Mouse (Mus musculus) forebrain, embryonic 14.5 days (tissue): ENCODE measurements around the gene Gm49450. TPM values are rescaled to one million over a fixed set of nuclear protein-coding genes. Genes with fewer than 3 reads are reported as not detected.
A peak's percentile ranks its signal among the peaks of the same experiment; 100 is the strongest.

Source experiments
- ATAC-seq: fragments of 200-750 bp; cut with Nextera tagmentation; 2 replicates; pipeline ENCODE4 v1.8.0; 2017; ENCODE audit warnings: mild to moderate bottlenecking, moderate library complexity
- DNase-seq: peaks from one replicate; pipeline ENCODE4 v3.0.0-alpha.2; 2015; ENCODE audit warnings: low spot score
- H3K27ac ChIP-seq: fragments of 300-500 bp; sonication (generic); 2 replicates; pipeline ENCODE4 v1.5.1; 2014; ENCODE audit warnings: low read depth, mild to moderate bottlenecking, control low read depth, low read length, moderate library complexity
- H3K27me3 ChIP-seq: fragments of 300-500 bp; sonication (generic); replicated peaks from 2 replicates; pipeline ENCODE4 v1.6.1; 2014; ENCODE audit warnings: low read length, control low read depth, mixed read lengths; ENCODE audit not compliant: control insufficient read depth, insufficient read depth
- H3K36me3 ChIP-seq: fragments of 300-500 bp; sonication (generic); 2 replicates; pipeline ENCODE4 v1.6.1; 2014; ENCODE audit warnings: low read length, control low read depth; ENCODE audit not compliant: control insufficient read depth, insufficient read depth
- H3K4me1 ChIP-seq: fragments of 300-500 bp; sonication (generic); 2 replicates; pipeline ENCODE4 v1.6.1; 2014; ENCODE audit warnings: antibody characterized with exemption, low read length, control low read depth; ENCODE audit not compliant: control insufficient read depth, insufficient read depth
- H3K4me2 ChIP-seq: fragments of 300-500 bp; sonication (generic); 2 replicates; pipeline ENCODE4 v1.6.1; 2014; ENCODE audit warnings: mild to moderate bottlenecking, control low read depth, low read length
- H3K4me3 ChIP-seq: fragments of 300-500 bp; sonication (generic); 2 replicates; pipeline ENCODE4 v1.5.1; 2014; ENCODE audit warnings: low read depth, low read length, control low read depth
- H3K9ac ChIP-seq: fragments of 300-500 bp; sonication (generic); 2 replicates; pipeline ENCODE4 v1.6.1; 2014; ENCODE audit warnings: mild to moderate bottlenecking, low read length, control low read depth, moderate library complexity
- H3K9me3 ChIP-seq: fragments of 300-500 bp; sonication (generic); replicated peaks from 2 replicates; pipeline ENCODE4 v1.6.1; 2016; ENCODE audit warnings: low read length, control low read depth, mixed read lengths; ENCODE audit not compliant: control insufficient read depth
- WGBS: fragments of 180-500 bp; shearing (Covaris S2); extraction: QIAGEN DNeasy Blood & Tissue Kit; methylation state at CpG from one replicate; pipeline ENCODE4 v1.1.7; 2014; 5-methylcytosine and 5-hydroxymethylcytosine counted together
- polyA plus RNA-seq: library from polyadenylated mRNA; unstranded; fragments of >200 nt; fragmentation: Nextera tagmentation; extraction: Ambion mirVana; gene quantifications from 2 replicates; pipeline ENCODE4 v1.2.1, GENCODE M21; 2014

Gene Gm49450
- polyA plus RNA-seq = not detected in 2 replicates

GRCm38 (mm10) chr15:98953401-98954356, at the start of gene Gm49450, which contains the start of gene Tuba1a:
TSS of gene Gm49450 (minus strand) at chr15:98953551.
TSS of gene Tuba1a (minus strand) at chr15:98953703.
- Histone ChIP-seq H3K9me3 (no peaks in the 10 kb centered on the region), H3K27ac (peak within 1 kb of the TSS; percentile 99), H3K36me3 (peaks cover 21% of the 10 kb centered on the region), H3K4me3 (peak within 1 kb of the TSS; percentile 97), H3K4me2 (peak within 1 kb of the TSS; percentile 79), H3K27me3 (no peaks in the 10 kb centered on the region), H3K4me1 (peaks cover 5% of the 10 kb centered on the region), H3K9ac (peak within 1 kb of the TSS; percentile 100)
- peak; percentile 100 for DNase-seq
- 1% methylated on average over 27 of the region's 28 CpGs for WGBS
- peak; percentile 98 for ATAC-seq

- 16% methylated on average over 17 of the region's 17 CpGs for WGBS
- DNase-seq (no peak), ATAC-seq (no peak)
- Histone ChIP-seq H3K9me3 (no peaks in the 10 kb centered on the region), H3K4me2 (peak overlapping the region; percentile 27), H3K36me3 (no peaks in the 10 kb centered on the region), H3K9ac (peak overlapping the region; percentile 43; the same call in 1 of the 2 replicates), H3K4me1 (no peaks in the 10 kb centered on the region), H3K27me3 (no peaks in the 10 kb centered on the region), H3K27ac (no peak overlapping the region), H3K4me3 (no peak overlapping the region)
These were observed 48.1 kb upstream of the Gm49450 start for GRCm38 (mm10) chr15:99001451-99001931.

- no peaks in the 10 kb centered on the region for H3K36me3 ChIP-seq
- no peaks in the 10 kb centered on the region for H3K9me3 ChIP-seq
- peak overlapping the region; percentile 27; the same call in 1 of the 2 replicates for H3K4me2 ChIP-seq
- H3K27me3 ChIP-seq = no peaks in the 10 kb centered on the region
- H3K9ac ChIP-seq = no peak overlapping the region
- no peak overlapping the region for H3K4me3 ChIP-seq
- ATAC-seq (peak; percentile 31; the same call in 1 of the 2 replicates), DNase-seq (peak; percentile 82)
- WGBS = 37% methylated on average over 14 of the region's 14 CpGs
- no peaks in the 10 kb centered on the region for H3K4me1 ChIP-seq
- no peak overlapping the region for H3K27ac ChIP-seq
These were observed 47.4 kb upstream of the Gm49450 start for GRCm38 (mm10) chr15:99000535-99001283.

- H3K36me3 ChIP-seq = no peaks in the 10 kb centered on the region
- no peak overlapping the region for H3K4me2 ChIP-seq
- H3K4me1 ChIP-seq = no peaks in the 10 kb centered on the region
- ATAC-seq (no peak), DNase-seq (no peak)
- WGBS = 39% methylated on average over 6 of the region's 6 CpGs
- no peak overlapping the region for H3K9ac ChIP-seq
- no peaks in the 10 kb centered on the region for H3K9me3 ChIP-seq
- H3K4me3 ChIP-seq = no peak overlapping the region
- no peaks in the 10 kb centered on the region for H3K27me3 ChIP-seq
- H3K27ac ChIP-seq = no peak overlapping the region
These were observed 45.4 kb upstream of the Gm49450 start for GRCm38 (mm10) chr15:98998775-98999157.

- no peak overlapping the region for H3K9ac ChIP-seq
- H3K36me3 ChIP-seq = no peaks in the 10 kb centered on the region
- WGBS = 53% methylated on average over 13 of the region's 13 CpGs
- no peaks in the 10 kb centered on the region for H3K9me3 ChIP-seq
- H3K4me2 ChIP-seq = no peak overlapping the region
- no peak overlapping the region; the same call in 1 of the 2 replicates for H3K27ac ChIP-seq
- DNase-seq (no peak), ATAC-seq (no peak)
- H3K4me1 ChIP-seq = no peaks in the 10 kb centered on the region
- no peak overlapping the region for H3K4me3 ChIP-seq
- no peaks in the 10 kb centered on the region for H3K27me3 ChIP-seq
These were observed 44.8 kb upstream of the Gm49450 start for GRCm38 (mm10) chr15:98997938-98998774.

- 78% methylated on average over 7 of the region's 7 CpGs for WGBS
- ATAC-seq (no peak), DNase-seq (no peak)
- Histone ChIP-seq H3K4me3 (no peak overlapping the region), H3K4me1 (peaks cover 9% of the 10 kb centered on the region), H3K27ac (no peak overlapping the region), H3K9me3 (no peaks in the 10 kb centered on the region), H3K9ac (no peak overlapping the region), H3K27me3 (no peaks in the 10 kb centered on the region), H3K4me2 (no peak overlapping the region), H3K36me3 (no peaks in the 10 kb centered on the region)
These were observed 43.5 kb upstream of the Gm49450 start for GRCm38 (mm10) chr15:98996840-98997239.

GRCm38 (mm10) chr15:98994957-98995520, 41.7 kb upstream of the Gm49450 start:
- no peak for ATAC-seq
- H3K9ac ChIP-seq = no peak overlapping the region
- H3K4me1 ChIP-seq = peaks cover 27% of the 10 kb centered on the region
- no peaks in the 10 kb centered on the region for H3K9me3 ChIP-seq
- no peaks in the 10 kb centered on the region for H3K36me3 ChIP-seq
- no peak overlapping the region for H3K27ac ChIP-seq
- H3K4me3 ChIP-seq = no peak overlapping the region
- no peaks in the 10 kb centered on the region for H3K27me3 ChIP-seq
- no peak for DNase-seq
- WGBS = 78% methylated on average over 9 of the region's 9 CpGs
- H3K4me2 ChIP-seq = no peak overlapping the region

- peaks cover 33% of the 10 kb centered on the region for H3K4me1 ChIP-seq
- H3K36me3 ChIP-seq = no peaks in the 10 kb centered on the region
- H3K9ac ChIP-seq = peak overlapping the region; percentile 82; the same call in 1 of the 2 replicates
- H3K27me3 ChIP-seq = no peaks in the 10 kb centered on the region
- H3K9me3 ChIP-seq = no peaks in the 10 kb centered on the region
- peak overlapping the region; percentile 90; the same call in 1 of the 2 replicates for H3K27ac ChIP-seq
- whole genome bisulfite sequencing = 1% methylated on average over 11 of the region's 11 CpGs
- peak; percentile 38 for ATAC-seq
- peak overlapping the region; percentile 79 for H3K4me2 ChIP-seq
- H3K4me3 ChIP-seq = peak overlapping the region; percentile 37
- peak; percentile 97 for DNase-seq
These were observed 40.5 kb upstream of the Gm49450 start for GRCm38 (mm10) chr15:98993865-98994264.
